Mouse (Mus musculus) embryonic fibroblast, embryonic 13.5 days (primary cell): Measurements from ENCODE around the gene Xntrpc. TPM values are rescaled to one million over a fixed set of nuclear protein-coding genes. Genes with fewer than 3 reads are reported as not detected.

ENCODE experiments used
- H3K27ac ChIP-seq: 2 replicates; pipeline ENCODE4 v1.5.1; 2012; ENCODE audit warnings: low read length, control low read depth, inconsistent platforms; ENCODE audit not compliant: insufficient read depth
- H3K4me1 ChIP-seq: 2 replicates; pipeline ENCODE4 v1.6.1; 2011; ENCODE audit warnings: low read length; ENCODE audit not compliant: control insufficient read depth, insufficient read depth
- H3K4me3 ChIP-seq: 2 replicates; pipeline ENCODE4 v1.5.1; 2011; ENCODE audit warnings: mild to moderate bottlenecking, control low read depth, low read length; ENCODE audit not compliant: insufficient read depth
- CTCF ChIP-seq: IDR thresholded peaks from 2 replicates; pipeline ENCODE4 v1.5.1; 2011; ENCODE audit warnings: mild to moderate bottlenecking, control low read depth, low read length, moderate library complexity, borderline replicate concordance; ENCODE audit not compliant: insufficient read depth
- POLR2A ChIP-seq: IDR thresholded peaks from 2 replicates; pipeline ENCODE4 v1.6.1; 2011; ENCODE audit warnings: low read depth, mild to moderate bottlenecking, control low read depth, low read length, moderate library complexity
- polyA plus RNA-seq: library from polyadenylated mRNA; stranded (reverse); fragments of >200 nt; gene quantifications from 2 replicates; pipeline ENCODE4 v1.2.4, GENCODE M21; 2011; ENCODE audit warnings: low read depth; ENCODE audit not compliant: missing spikeins, insufficient read length

The Xntrpc gene
- polyA plus RNA-seq, 1 experiment: 0.93 TPM

- Histone ChIP-seq H3K4me3 (no peak overlapping the region), H3K4me1 (no peaks in the 10 kb centered on the region), H3K27ac (no peak overlapping the region)
- TF ChIP-seq POLR2A: no peak
- no peak for TF ChIP-seq CTCF
Observed at GRCm38 (mm10) chr7:102102696-102103095, 37.2 kb downstream of the Xntrpc start.

- H3K27ac ChIP-seq: no peak overlapping the region
Observed at GRCm38 (mm10) chr7:102103555-102103954, 38.0 kb downstream of the Xntrpc start.

GRCm38 (mm10) chr7:102104126-102104525 lies 38.6 kb downstream of the Xntrpc start:
- no peak overlapping the region for H3K27ac ChIP-seq
- TF ChIP-seq POLR2A (no peak), CTCF (no peak)
- no peak overlapping the region for H3K4me3 ChIP-seq
- H3K4me1 ChIP-seq: no peaks in the 10 kb centered on the region

More at GRCm38 (mm10) chr7:102103555-102103954, 38.0 kb downstream of the Xntrpc start:
- Histone ChIP-seq H3K4me1 (no peaks in the 10 kb centered on the region), H3K4me3 (no peak overlapping the region)
- TF ChIP-seq POLR2A (no peak), CTCF (no peak)

GRCm38 (mm10) chr7:102106700-102107141 lies 41.2 kb downstream of the Xntrpc start:
- H3K4me3 ChIP-seq: no peak overlapping the region
- no peak for TF ChIP-seq CTCF
- TF ChIP-seq POLR2A: no peak
- no peak overlapping the region for H3K27ac ChIP-seq
- H3K4me1 ChIP-seq: no peaks in the 10 kb centered on the region

GRCm38 (mm10) chr7:102108206-102108605 lies 42.7 kb downstream of the Xntrpc start:
- H3K4me3 ChIP-seq: no peak overlapping the region
- no peak for TF ChIP-seq CTCF
- TF ChIP-seq POLR2A: no peak
- no peak overlapping the region for H3K27ac ChIP-seq
- H3K4me1 ChIP-seq: no peaks in the 10 kb centered on the region

GRCm38 (mm10) chr7:102109171-102109570 lies 43.7 kb downstream of the Xntrpc start, which contains the start of gene Art5:
TSS of gene Art5 (minus strand) at chr7:102109489.
- Histone ChIP-seq H3K4me1 (no peaks in the 10 kb centered on the region), H3K4me3 (no peak within 1 kb of the TSS), H3K27ac (no peak within 1 kb of the TSS)
- TF ChIP-seq POLR2A: no peak
- TF ChIP-seq CTCF: no peak

GRCm38 (mm10) chr7:102109746-102110145 lies 44.2 kb downstream of the Xntrpc start:
- H3K4me3 ChIP-seq: no peak overlapping the region
- TF ChIP-seq POLR2A (no peak), CTCF (no peak)
- H3K4me1 ChIP-seq: no peaks in the 10 kb centered on the region
- H3K27ac ChIP-seq: no peak overlapping the region

- H3K27ac ChIP-seq: no peak overlapping the region
- no peak overlapping the region for H3K4me3 ChIP-seq
- TF ChIP-seq POLR2A: no peak
- TF ChIP-seq CTCF: no peak
- no peaks in the 10 kb centered on the region for H3K4me1 ChIP-seq
Observed at GRCm38 (mm10) chr7:102113151-102113729, 47.7 kb downstream of the Xntrpc start.

GRCm38 (mm10) chr7:102116579-102117331 lies 51.2 kb downstream of the Xntrpc start, which contains the start of gene Chrna10:
TSS of gene Chrna10 (minus strand) at chr7:102116828.
- TF ChIP-seq POLR2A: no peak
- no peak for TF ChIP-seq CTCF
- no peaks in the 10 kb centered on the region for H3K4me1 ChIP-seq
- no peak within 1 kb of the TSS for H3K4me3 ChIP-seq
- no peak within 1 kb of the TSS for H3K27ac ChIP-seq

GRCm38 (mm10) chr7:102117382-102117781 lies 51.9 kb downstream of the Xntrpc start:
- H3K4me3 ChIP-seq: no peak overlapping the region
- H3K27ac ChIP-seq: no peak overlapping the region
- H3K4me1 ChIP-seq: no peaks in the 10 kb centered on the region
- TF ChIP-seq CTCF (no peak), POLR2A (no peak)

- no peak for TF ChIP-seq CTCF
- no peak for TF ChIP-seq POLR2A
- no peaks in the 10 kb centered on the region for H3K4me1 ChIP-seq
- no peak overlapping the region for H3K4me3 ChIP-seq
Observed at GRCm38 (mm10) chr7:102120326-102120725, 54.8 kb downstream of the Xntrpc start.

More at GRCm38 (mm10) chr7:102120326-102120725, 54.8 kb downstream of the Xntrpc start:
- no peak overlapping the region for H3K27ac ChIP-seq
